Mouse (Mus musculus): ENCODE results near the gene Vmn1r80.
"Not testable (repeated sequence)": the region's sequence is repeated elsewhere in the genome, so short reads cannot be mapped to it uniquely, and the experiment has no call there.

Gene Vmn1r80

DNA sequence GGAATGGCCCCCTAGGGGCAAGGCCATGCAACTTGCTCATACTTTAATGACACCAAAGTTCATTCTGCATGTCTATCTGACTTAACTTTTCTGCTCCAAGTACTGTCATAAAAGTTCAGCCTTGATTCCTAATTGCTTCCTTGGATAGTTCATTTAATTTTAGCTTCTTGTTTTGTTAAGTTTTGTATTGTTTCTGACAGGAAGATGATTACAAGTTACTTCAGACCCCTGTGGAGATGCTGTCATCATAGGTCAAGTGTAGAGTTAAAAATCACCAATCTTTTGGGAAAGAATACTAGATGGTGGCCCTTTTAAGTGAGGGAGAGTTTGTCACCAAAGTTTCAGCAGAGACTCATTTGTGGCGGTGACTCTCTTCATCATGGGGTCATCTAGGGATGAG lies at the start of gene Vmn1r80:
Gene Vmn1r80, plus strand, starts transcription at position 301 of the 400 bp plus-strand sequence.
- DNase-seq, result no peak

DNA sequence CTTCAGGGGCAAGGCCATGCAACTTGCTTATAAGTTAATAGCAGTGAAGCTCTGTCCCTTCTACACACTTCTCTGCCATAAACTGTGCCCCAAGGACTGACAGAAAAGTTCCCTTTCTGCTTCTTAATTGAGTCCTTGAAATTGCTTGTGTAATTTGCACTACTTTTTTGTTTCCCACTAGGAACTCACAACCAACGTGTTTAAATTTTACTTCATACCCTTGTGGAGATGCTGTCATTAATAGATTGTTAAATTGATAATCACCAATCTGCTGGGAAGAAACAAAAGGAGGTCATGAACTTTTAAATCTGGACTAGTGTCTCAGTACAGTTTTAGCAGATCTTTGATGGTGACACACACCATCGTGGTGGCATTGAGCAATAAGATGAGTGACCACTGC lies 39.1 kb upstream of the Vmn1r80 start, which contains the start of gene Vmn1r78:
Gene Vmn1r78, plus strand, starts transcription at position 301 of the 400 bp plus-strand sequence.
- no peak for DNase-seq

DNA sequence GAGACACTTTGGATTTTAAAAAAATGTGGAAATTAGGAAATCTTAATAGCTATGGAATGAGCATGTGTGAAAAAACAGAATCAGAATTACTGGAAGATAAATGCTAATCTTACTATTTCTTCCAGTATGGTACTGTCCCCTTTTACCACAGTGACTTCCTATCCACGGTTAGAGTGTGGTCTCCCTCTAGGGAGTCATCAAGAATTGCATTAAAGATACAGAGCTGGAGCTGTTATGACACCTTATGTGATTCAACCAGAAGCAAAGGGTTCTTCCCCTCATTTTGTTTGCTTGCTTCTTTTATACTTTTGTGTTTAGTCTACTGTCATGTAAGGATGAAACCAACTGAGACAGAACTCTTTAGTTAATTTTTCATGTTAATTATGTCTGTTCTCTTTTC lies 32.6 kb upstream of the Vmn1r80 start:
- not testable (repeated sequence) for DNase-seq

DNA sequence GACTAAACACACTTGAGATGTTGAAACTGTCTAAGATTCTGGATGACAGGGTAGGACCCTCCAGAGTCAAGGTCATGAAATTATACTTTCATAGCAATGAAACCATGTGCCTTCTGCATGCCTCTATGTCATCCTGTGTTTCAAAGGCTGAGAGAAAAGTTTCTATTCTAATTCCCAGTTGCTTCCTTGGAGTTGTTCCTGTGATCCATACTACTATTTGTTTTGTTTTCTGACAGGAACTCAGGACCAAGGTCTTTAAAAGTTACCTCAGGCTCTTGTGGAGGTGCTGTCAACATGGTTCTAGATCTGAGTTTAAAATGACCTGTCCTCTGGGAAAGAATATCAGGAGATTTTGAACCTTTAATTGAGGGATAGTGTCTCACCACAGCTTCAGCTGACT lies 18.1 kb upstream of the Vmn1r80 start, which contains the start of gene Vmn1r79:
Gene Vmn1r79, plus strand, starts transcription at position 301 of the 400 bp plus-strand sequence.
- not testable (repeated sequence) for DNase-seq

DNA sequence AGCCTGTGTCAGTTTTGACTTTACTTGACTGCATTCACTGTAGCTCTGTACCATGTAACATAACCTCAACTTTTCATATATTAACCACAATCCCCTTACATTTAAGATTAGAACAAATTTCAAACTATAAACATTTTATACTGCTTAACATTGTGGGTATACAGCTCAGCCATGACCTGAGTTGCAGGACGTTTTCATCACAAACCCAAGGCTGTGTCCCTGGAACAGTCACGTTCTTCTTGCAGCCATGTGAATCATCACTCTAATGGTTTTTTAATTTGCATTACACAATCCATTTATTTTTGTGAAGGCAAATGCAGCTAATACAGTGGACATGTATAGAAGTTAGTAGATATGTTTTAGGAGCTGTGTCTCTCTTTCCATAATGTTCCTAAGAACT lies 16.2 kb upstream of the Vmn1r80 start:
- DNase-seq, result not testable (repeated sequence)

DNA sequence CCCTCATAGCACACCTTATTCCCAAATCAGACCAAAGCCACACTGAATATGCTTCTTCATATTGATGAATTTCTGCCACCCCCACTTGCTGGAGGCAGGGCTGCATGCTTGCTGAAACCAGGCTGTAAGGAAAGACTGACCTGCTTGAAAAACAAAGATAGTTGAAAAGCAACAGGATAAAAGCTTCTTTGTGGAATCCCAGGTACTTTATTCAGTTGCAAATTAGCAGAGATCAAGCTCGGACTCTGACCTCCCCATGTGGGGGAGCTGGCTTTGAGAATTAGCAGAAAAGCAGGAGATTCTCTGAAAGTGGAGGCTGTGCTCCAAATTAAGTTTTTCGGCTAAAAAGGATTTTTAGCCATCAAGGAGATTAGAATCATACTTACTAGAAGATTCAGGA lies 15.1 kb downstream of the Vmn1r80 start:
- no peak for DNase-seq

All from lung, postnatal 36 days (tissue).